Mouse (Mus musculus): ENCODE data around the gene Xpot.

The Xpot gene

DNA sequence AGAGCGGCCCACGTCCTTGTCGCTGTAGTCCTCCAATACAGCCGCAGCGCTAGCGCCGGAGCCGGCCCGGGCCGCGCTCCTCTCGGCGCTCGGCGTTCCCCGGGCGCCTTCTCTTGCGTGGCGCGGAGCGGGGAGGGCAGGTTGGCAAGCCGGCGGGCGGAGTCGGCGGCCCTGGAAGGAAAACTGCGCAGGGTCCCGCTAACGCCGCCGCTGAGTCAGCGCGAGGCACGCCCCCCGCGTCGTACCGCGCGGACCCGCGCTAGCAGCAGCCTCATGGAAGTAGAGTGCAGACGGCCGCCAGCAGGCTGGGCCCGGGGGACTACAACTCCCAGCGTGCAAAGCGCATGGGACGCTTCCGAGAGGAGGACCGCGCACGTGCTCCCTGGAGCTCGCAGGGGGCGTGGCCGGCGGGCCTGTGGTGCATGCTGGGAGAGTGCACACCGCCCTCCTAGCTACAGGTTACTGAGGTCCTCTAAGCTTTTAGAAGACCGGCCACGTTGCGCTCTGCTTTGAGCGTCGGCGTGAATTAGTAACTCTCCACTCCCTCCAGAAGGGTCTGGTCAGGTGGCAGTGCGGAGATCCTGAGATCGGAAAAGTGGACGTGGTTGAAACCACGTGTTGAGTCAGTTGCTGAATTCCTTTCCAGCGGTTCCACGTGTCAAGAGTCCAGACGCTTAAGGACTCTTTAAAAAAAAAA is at the start of gene Xpot:
TSS of gene Xpot (minus strand) at position 147 of the 697 bp plus-strand sequence.
- in situ Hi-C loops (cut with MboI, MseI) = no loop called here

GRCm38 (mm10) chr10:121669103-121669502 is 43.0 kb upstream of the Xpot start:
- in situ Hi-C loops (cut with MboI, MseI) = no loop called here

DNA sequence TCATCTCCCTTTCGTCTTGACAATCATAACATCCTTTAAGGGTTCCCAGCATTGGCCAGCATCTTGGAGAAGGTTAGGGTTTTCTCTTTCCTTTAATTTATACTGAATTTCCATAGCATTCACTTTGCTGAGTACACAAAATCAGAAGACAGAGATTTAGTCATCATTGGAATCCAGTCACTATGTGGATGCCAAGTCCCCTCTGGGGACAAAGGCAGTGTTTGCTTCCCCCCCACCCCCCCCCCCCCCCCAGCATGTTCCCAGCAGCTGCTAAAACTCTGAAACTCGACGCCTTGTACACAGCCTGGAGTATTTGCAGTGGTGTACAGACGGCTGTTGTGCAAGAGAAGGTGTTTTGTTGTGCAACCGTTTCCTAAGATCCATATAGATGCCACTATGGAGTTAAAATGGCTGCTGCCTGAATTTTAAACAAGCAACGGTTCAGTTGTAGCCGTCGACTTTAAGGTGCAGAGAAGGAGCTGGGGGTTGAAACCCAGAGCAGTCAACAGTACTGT is 39.6 kb upstream of the Xpot start:
- in situ Hi-C loops (cut with MboI, MseI) = no loop called here

GRCm38 (mm10) chr10:121663599-121663998 is 37.5 kb upstream of the Xpot start:
- in situ Hi-C loops (cut with MboI, MseI) = no loop called here

DNA sequence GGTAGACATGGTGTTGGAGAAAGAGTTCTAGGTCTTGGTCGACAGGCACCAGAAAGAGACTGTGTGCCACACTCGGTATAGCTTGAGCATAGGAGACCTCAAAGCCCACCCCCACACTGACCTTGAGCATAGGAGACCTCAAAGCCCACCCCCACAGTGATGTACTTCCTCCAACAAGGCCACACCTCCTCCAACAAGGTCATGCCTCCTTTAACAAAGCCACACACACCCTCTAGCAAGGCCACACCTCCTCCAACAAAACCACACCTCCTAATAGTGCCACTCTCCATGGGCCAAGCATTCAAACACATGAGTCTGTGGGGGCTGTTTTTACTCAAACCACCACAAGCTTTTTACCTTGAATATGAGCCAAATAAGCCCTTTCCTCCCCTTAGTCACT is 36.6 kb upstream of the Xpot start:
- in situ Hi-C loops (cut with MboI, MseI) = no loop called here

- in situ Hi-C loops (cut with MboI, MseI) = no loop called here
These were observed 29.8 kb upstream of the Xpot start for GRCm38 (mm10) chr10:121655907-121656306.

DNA sequence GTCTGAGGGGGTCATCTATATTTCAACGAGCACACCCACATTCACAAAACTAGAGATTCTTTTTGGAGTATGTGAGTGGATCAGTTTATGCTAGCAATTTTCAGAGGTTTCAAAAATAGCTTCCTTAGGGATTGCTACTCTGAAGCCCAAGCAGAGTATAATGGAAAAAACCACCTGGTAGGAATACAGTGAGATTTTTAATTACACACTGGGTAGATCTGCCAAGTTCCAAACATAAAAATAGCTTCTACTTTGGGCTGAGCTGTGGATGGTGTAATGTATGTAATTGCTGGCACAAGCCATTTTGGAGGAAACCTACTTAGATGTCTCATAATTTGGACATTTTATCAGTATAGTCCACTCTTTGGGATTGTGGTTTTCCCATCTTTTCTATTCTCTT is 26.9 kb upstream of the Xpot start:
- in situ Hi-C loops (cut with MboI, MseI) = no loop called here

GRCm38 (mm10) chr10:121646294-121646693 is 20.2 kb upstream of the Xpot start:
- in situ Hi-C loops (cut with MboI, MseI) = no loop called here

- in situ Hi-C loops (cut with MboI, MseI) = no loop called here
These were observed 16.2 kb upstream of the Xpot start for GRCm38 (mm10) chr10:121642054-121642947.

GRCm38 (mm10) chr10:121641272-121642053 is 15.3 kb upstream of the Xpot start, which contains the start of gene D930020B18Rik:
Gene D930020B18Rik (plus strand): TSS chr10:121641588.
- in situ Hi-C loops (cut with MboI, MseI) = no loop called here

DNA sequence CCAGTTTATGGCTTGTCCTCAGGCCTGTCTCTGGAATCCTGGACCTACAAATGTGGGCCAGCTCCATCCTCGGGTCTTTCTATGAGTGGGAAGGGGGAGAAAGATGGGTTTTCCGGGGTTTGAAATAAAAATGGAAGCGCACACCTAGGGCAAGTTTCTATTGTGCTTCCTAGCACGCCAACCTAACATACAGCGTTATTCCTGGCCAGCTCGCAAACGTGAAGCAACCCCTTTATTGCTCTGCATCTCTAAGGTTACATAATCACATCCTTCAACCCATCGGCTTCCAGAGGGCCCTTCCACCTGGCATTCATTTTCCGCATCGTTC is 14.8 kb upstream of the Xpot start:
- in situ Hi-C loops (cut with MboI, MseI) = no loop called here

DNA sequence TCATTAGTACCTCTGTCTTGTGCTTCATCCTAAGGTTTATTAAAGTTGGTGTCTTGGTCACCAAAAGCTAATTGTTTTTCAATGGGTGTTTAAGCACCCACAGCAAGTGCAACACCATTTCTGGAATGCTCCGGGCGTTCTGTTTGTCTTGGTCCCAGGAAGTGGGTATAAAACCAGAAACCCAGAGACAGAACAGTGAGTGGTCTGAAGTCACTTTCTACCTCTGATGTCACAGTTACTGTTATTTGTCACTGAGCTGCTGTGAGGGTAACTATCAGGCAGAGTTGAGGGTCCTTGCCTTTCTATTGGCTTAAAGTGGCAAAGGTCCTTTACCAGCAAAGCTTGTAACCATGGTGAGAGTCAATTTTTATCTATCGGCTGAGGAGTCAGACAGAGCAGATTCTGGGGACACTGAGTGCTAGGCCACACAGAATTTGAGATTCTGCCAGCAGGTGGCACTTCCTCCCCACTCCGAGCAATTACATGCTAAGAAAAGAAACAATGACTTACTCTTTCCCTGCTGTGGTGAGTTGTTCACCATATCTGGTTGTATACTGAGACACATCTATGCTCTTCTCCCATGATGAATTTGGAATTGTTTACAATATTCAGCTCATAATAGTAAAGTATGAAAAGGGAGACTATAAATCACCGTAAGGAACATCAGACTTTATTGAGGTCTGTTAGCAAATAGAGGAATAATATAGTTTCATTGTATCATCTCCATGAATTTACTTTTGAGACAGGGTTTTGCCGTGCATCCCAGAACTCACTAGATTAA is 14.2 kb upstream of the Xpot start:
- in situ Hi-C loops (cut with MboI, MseI) = no loop called here

- in situ Hi-C loops (cut with MboI, MseI) = no loop called here
These were observed 13.4 kb upstream of the Xpot start for GRCm38 (mm10) chr10:121639573-121639972.

DNA sequence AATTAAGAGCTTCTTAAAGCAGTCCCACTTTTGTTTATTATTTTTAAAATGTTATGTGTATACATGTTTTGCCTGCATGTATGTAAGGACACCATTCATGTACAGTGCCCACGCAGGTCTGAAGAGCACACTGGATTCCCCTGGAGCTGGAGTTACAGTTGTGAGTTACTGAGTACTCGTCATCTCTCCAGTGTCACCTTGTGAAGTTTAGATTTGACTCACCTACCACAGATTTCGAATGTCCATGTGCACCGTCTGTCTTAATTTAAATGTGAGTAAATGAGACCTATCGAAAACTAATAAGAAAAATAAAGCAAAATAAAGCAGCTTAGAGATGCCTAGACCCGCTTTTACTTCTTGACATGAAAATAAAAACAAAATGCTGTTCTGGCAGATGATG is 10.1 kb upstream of the Xpot start:
- in situ Hi-C loops (cut with MboI, MseI) = no loop called here

DNA sequence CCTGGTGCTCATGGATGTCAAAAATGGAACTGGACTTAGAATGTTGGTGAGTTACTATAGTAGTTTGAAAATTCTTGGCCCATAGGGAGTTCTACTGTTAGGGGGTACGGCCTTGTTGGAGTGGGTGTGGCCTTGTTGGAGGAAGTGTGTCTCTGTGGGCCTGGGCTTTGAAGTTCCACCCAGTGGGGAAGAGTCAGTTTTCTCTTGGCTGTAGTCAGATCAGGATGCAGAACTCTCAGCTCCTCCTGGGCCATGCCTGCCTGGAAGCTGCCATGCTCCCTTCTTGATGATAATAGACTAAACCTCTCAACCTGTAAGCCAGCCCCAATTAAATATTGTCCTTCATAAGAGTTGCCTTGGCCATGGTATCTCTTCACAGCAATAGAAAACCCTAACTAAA is 8.0 kb upstream of the Xpot start:
- in situ Hi-C loops (cut with MboI, MseI) = loop anchor here (5.0 kb wide), 1 partner anchor 418 kb away; no protein-coding TSS in a partner anchor

GRCm38 (mm10) chr10:121628561-121629040 is 2.5 kb upstream of the Xpot start:
- in situ Hi-C loops (cut with MboI, MseI) = no loop called here

- in situ Hi-C loops (cut with MboI, MseI) = no loop called here
These were observed 1.2 kb upstream of the Xpot start for GRCm38 (mm10) chr10:121627216-121627852.

GRCm38 (mm10) chr10:121625407-121626185 is 536 bp downstream of the Xpot start:
- in situ Hi-C loops (cut with MboI, MseI) = no loop called here

DNA sequence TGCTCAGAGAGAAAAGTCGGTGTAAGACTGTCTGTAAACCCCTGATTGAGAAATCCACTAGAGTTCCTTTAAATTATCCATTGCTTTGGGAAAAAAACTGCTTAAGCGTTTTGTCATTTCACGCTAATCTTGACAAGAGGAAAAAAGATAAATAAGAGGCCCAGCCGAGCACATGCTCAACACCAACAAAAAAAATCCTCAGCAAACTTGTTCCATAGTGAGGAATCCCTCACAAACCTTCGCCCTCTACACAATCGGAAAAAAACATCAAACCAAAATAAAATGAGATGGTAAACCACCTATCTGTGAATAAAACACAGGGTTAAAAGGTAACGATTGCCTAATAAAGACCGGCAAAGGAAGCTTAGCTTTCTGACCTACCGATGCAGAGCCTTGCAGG is 1.1 kb downstream of the Xpot start:
- in situ Hi-C loops (cut with MboI, MseI) = no loop called here

DNA sequence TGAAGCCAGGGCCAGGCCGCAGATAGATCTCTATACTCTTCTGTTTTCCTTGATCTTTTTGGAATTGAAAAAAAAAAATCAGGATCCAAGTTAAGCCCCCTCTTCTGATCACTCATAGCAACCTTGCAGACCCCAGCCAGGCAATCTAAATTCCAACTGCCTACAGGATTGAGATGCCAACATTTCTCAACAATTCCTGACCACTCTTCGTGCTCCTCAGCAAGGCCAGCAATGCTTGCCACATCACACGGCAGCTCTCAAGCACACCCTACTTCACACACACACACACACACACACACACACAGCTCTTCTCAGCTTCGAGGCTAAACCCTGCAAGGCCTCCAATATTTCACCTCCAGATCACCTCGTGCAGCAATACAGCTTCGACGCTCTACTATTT is 2.5 kb downstream of the Xpot start:
- in situ Hi-C loops (cut with MboI, MseI) = loop anchor here (25.0 kb wide), 1 partner anchor 1539 kb away; no protein-coding TSS in a partner anchor
